Mouse (Mus musculus) limb, embryonic 13.5 days (tissue): Measurements from ENCODE around the gene Scyl2. TPM values are rescaled to one million over a fixed set of nuclear protein-coding genes. Genes with fewer than 3 reads are reported as not detected.

Source experiments
- ATAC-seq: fragments of 200-750 bp; cut with Nextera tagmentation; 2 replicates; pipeline ENCODE4 v1.8.0; 2017; ENCODE audit warnings: low read depth, moderate number of reproducible peaks, moderate TSS enrichment; ENCODE audit not compliant: low FRiP score
- H3K27ac ChIP-seq: fragments of 300-500 bp; sonication (generic); 2 replicates; pipeline ENCODE4 v1.5.1; 2015; ENCODE audit warnings: inconsistent platforms, mild to moderate bottlenecking, moderate library complexity
- H3K27me3 ChIP-seq: fragments of 300-500 bp; sonication (generic); 2 replicates; pipeline ENCODE4 v1.6.1; 2015; ENCODE audit warnings: mild to moderate bottlenecking, inconsistent platforms
- H3K36me3 ChIP-seq: fragments of 300-500 bp; sonication (generic); 2 replicates; pipeline ENCODE4 v1.6.1; 2015; ENCODE audit warnings: inconsistent platforms, mild to moderate bottlenecking, moderate library complexity
- H3K4me1 ChIP-seq: fragments of 300-500 bp; sonication (generic); 2 replicates; pipeline ENCODE4 v1.6.1; 2015; ENCODE audit warnings: inconsistent platforms
- H3K4me2 ChIP-seq: fragments of 300-500 bp; sonication (generic); replicated peaks from 2 replicates; pipeline ENCODE4 v1.6.1; 2015; ENCODE audit warnings: inconsistent platforms, mild to moderate bottlenecking, moderate library complexity
- H3K4me3 ChIP-seq: fragments of 300-500 bp; sonication (generic); 2 replicates; pipeline ENCODE4 v1.5.1; 2015; ENCODE audit warnings: moderate library complexity, mild to moderate bottlenecking, inconsistent platforms
- H3K9ac ChIP-seq: fragments of 300-500 bp; sonication (generic); 2 replicates; pipeline ENCODE4 v1.6.1; 2015; ENCODE audit warnings: mild to moderate bottlenecking, inconsistent platforms
- H3K9me3 ChIP-seq: fragments of 300-500 bp; sonication (generic); 2 replicates; pipeline ENCODE4 v1.6.1; 2016; ENCODE audit warnings: inconsistent platforms
- WGBS: fragments of 180-500 bp; shearing (Covaris S2); methylation state at CpG from one replicate; pipeline ENCODE4 v1.1.7; 2015; 5-methylcytosine and 5-hydroxymethylcytosine counted together
- polyA plus RNA-seq: library from polyadenylated mRNA; unstranded; fragments of >200 nt; fragmentation: Nextera tagmentation; extraction: Ambion mirVana; gene quantifications from 2 replicates; pipeline ENCODE4 v1.2.1, GENCODE M21; 2015

Gene Scyl2
- polyA plus RNA-seq, 1 experiment from 2014 or later, result 8.0 TPM

DNA sequence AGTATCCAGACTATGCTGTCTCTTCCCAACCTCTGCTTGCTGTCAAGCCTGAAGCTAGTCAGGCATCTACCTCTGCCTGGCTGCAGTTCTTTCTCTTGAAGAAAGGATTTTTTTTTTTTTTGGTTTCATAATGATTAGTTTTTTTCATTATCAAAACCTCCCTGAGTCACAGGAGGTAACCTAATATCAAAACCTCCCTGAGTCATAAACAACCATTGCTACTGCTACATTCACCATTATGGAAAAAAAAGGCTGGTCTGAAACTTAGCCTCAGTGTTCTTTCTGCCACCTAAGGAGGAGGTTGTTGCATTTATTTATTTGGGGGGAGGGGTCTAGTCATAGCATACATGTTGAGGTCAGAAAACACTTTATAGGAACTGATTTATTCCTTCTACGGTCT is 96.2 kb downstream of the Scyl2 start:
- Histone ChIP-seq H3K36me3 (no peaks in the 10 kb centered on the region), H3K27ac (no peak overlapping the region), H3K9ac (no peak overlapping the region), H3K9me3 (no peaks in the 10 kb centered on the region), H3K4me3 (no peak overlapping the region), H3K4me2 (no peak overlapping the region), H3K4me1 (no peaks in the 10 kb centered on the region), H3K27me3 (no peaks in the 10 kb centered on the region)
- WGBS, result 93% methylated on average over 1 of the region's 1 CpGs
- no peak for ATAC-seq

Other genes starting within 250 kb of the Scyl2 start
- gene Gas2l3, start 242.3 kb downstream of the Scyl2 start, polyA plus RNA-seq, result 14.9 and 15.1 TPM in 2 replicates
- gene Nr1h4, start 152.7 kb downstream of the Scyl2 start, polyA plus RNA-seq, result not detected in 2 replicates
- 0.06 TPM in 1 of 2 replicates, not detected in the other for gene Slc17a8, start 65.0 kb downstream of the Scyl2 start, polyA plus RNA-seq
- gene Actr6, start 46.0 kb upstream of the Scyl2 start, polyA plus RNA-seq, result 41.2 and 41.8 TPM in 2 replicates
- gene Uhrf1bp1l, start 58.7 kb upstream of the Scyl2 start, polyA plus RNA-seq, result 26.3 and 28.0 TPM in 2 replicates
- 2.9 and 4.1 TPM in 2 replicates for gene Anks1b, start 187.2 kb upstream of the Scyl2 start, polyA plus RNA-seq